Mouse (Mus musculus): Measurements from ENCODE around the gene Il12rb1. TPM values are rescaled to one million over a fixed set of nuclear protein-coding genes. Genes with fewer than 3 reads are reported as not detected.

Il12rb1 gene
- total and polyA plus RNA-seq, 2 experiments from 2014 or later: not detected

- Histone ChIP-seq H3K27me3 (ENCODE audit: insufficient read depth, low read length) (no peaks in the 10 kb centered on the region), H3K9me3 (ENCODE audit: low read length) (no peaks in the 10 kb centered on the region), H3K36me3 (ENCODE audit: insufficient read depth, low read length) (peaks cover 41% of the 10 kb centered on the region), H3K4me3 (ENCODE audit: low read length) (no peak overlapping the region), H3K4me1 (ENCODE audit: insufficient read depth, low read length) (peaks cover 9% of the 10 kb centered on the region), H3K27ac (no peak overlapping the region), H3K9ac (replicated peaks; ENCODE audit: low read length) (no peak overlapping the region), H3K4me2 (ENCODE audit: low read depth, low read length) (no peak overlapping the region)
- WGBS: 95% methylated on average over 32 of the region's 32 CpGs
- ATAC-seq (no peak), DNase-seq (ENCODE audit: low spot score) (no peak)
- TF ChIP-seq CTCF (IDR thresholded peaks at IDR 0.05; ENCODE audit: low read depth): no peak
These were observed 39.9 kb upstream of the Il12rb1 start for GRCm38 (mm10) chr8:70768231-70768776.

- H3K4me3 ChIP-seq (ENCODE audit: low read length): no peak overlapping the region
- peaks cover 41% of the 10 kb centered on the region for H3K36me3 ChIP-seq (ENCODE audit: insufficient read depth, low read length)
- no peak overlapping the region for H3K27ac ChIP-seq
- H3K4me1 ChIP-seq (ENCODE audit: insufficient read depth, low read length): peaks cover 15% of the 10 kb centered on the region
- ATAC-seq: no peak; the same call in 1 of the 2 replicates
- 88% methylated on average over 16 of the region's 16 CpGs for WGBS
- no peak for TF ChIP-seq CTCF (IDR thresholded peaks at IDR 0.05; ENCODE audit: low read depth)
- H3K9ac ChIP-seq (replicated peaks; ENCODE audit: low read length): no peak overlapping the region
- no peak for DNase-seq (ENCODE audit: low spot score)
- H3K27me3 ChIP-seq (ENCODE audit: insufficient read depth, low read length): no peaks in the 10 kb centered on the region
- no peak overlapping the region for H3K4me2 ChIP-seq (ENCODE audit: low read depth, low read length)
- no peaks in the 10 kb centered on the region for H3K9me3 ChIP-seq (ENCODE audit: low read length)
These were observed 39.3 kb upstream of the Il12rb1 start for GRCm38 (mm10) chr8:70768956-70769355.

GRCm38 (mm10) chr8:70769359-70769758, 38.9 kb upstream of the Il12rb1 start:
- WGBS: 6% methylated on average over 26 of the region's 26 CpGs
- Histone ChIP-seq H3K9ac (replicated peaks; ENCODE audit: low read length) (peak overlapping the region; percentile 24; the same call in 1 of the 2 replicates), H3K9me3 (ENCODE audit: low read length) (no peaks in the 10 kb centered on the region), H3K36me3 (ENCODE audit: insufficient read depth, low read length) (peaks cover 41% of the 10 kb centered on the region), H3K27me3 (ENCODE audit: insufficient read depth, low read length) (no peaks in the 10 kb centered on the region), H3K4me2 (ENCODE audit: low read depth, low read length) (no peak overlapping the region), H3K27ac (peak overlapping the region; percentile 16; the same call in 1 of the 2 replicates), H3K4me3 (ENCODE audit: low read length) (no peak overlapping the region), H3K4me1 (ENCODE audit: insufficient read depth, low read length) (peaks cover 18% of the 10 kb centered on the region)
- peak; percentile 100 for TF ChIP-seq CTCF (IDR thresholded peaks at IDR 0.05; ENCODE audit: low read depth)
- DNase-seq (ENCODE audit: low spot score): peak; percentile 98
- peak; percentile 79 for ATAC-seq

GRCm38 (mm10) chr8:70769858-70770257, 38.4 kb upstream of the Il12rb1 start:
- H3K27ac ChIP-seq: peak overlapping the region; percentile 16; the same call in 1 of the 2 replicates
- WGBS: 79% methylated on average over 12 of the region's 12 CpGs
- no peak overlapping the region for H3K4me2 ChIP-seq (ENCODE audit: low read depth, low read length)
- no peak for DNase-seq (ENCODE audit: low spot score)
- ATAC-seq: no peak
- H3K9ac ChIP-seq (replicated peaks; ENCODE audit: low read length): peak overlapping the region; percentile 24; the same call in 1 of the 2 replicates
- H3K9me3 ChIP-seq (ENCODE audit: low read length): no peaks in the 10 kb centered on the region
- no peak for TF ChIP-seq CTCF (IDR thresholded peaks at IDR 0.05; ENCODE audit: low read depth)
- no peak overlapping the region for H3K4me3 ChIP-seq (ENCODE audit: low read length)
- H3K27me3 ChIP-seq (ENCODE audit: insufficient read depth, low read length): no peaks in the 10 kb centered on the region
- peaks cover 41% of the 10 kb centered on the region for H3K36me3 ChIP-seq (ENCODE audit: insufficient read depth, low read length)
- H3K4me1 ChIP-seq (ENCODE audit: insufficient read depth, low read length): peaks cover 20% of the 10 kb centered on the region

- Histone ChIP-seq H3K27ac (no peak overlapping the region), H3K4me2 (ENCODE audit: low read depth, low read length) (no peak overlapping the region), H3K4me1 (ENCODE audit: insufficient read depth, low read length) (peaks cover 29% of the 10 kb centered on the region), H3K4me3 (ENCODE audit: low read length) (no peak overlapping the region), H3K9me3 (ENCODE audit: low read length) (no peaks in the 10 kb centered on the region), H3K9ac (replicated peaks; ENCODE audit: low read length) (no peak overlapping the region), H3K27me3 (ENCODE audit: insufficient read depth, low read length) (no peaks in the 10 kb centered on the region), H3K36me3 (ENCODE audit: insufficient read depth, low read length) (peaks cover 41% of the 10 kb centered on the region)
- TF ChIP-seq CTCF (IDR thresholded peaks at IDR 0.05; ENCODE audit: low read depth): no peak
- no peak for DNase-seq (ENCODE audit: low spot score)
- 94% methylated on average over 13 of the region's 13 CpGs for WGBS
- no peak for ATAC-seq
These were observed 37.5 kb upstream of the Il12rb1 start for GRCm38 (mm10) chr8:70770748-70771147.

- H3K36me3 ChIP-seq (ENCODE audit: insufficient read depth, low read length): peaks cover 41% of the 10 kb centered on the region
- H3K4me2 ChIP-seq (ENCODE audit: low read depth, low read length): no peak overlapping the region
- peaks cover 28% of the 10 kb centered on the region for H3K4me1 ChIP-seq (ENCODE audit: insufficient read depth, low read length)
- no peak overlapping the region for H3K4me3 ChIP-seq (ENCODE audit: low read length)
- H3K9me3 ChIP-seq (ENCODE audit: low read length): no peaks in the 10 kb centered on the region
- no peak overlapping the region for H3K9ac ChIP-seq (replicated peaks; ENCODE audit: low read length)
- H3K27me3 ChIP-seq (ENCODE audit: insufficient read depth, low read length): no peaks in the 10 kb centered on the region
- H3K27ac ChIP-seq: no peak overlapping the region
- no peak for ATAC-seq
- no peak for TF ChIP-seq CTCF (IDR thresholded peaks at IDR 0.05; ENCODE audit: low read depth)
- no peak for DNase-seq (ENCODE audit: low spot score)
- 86% methylated on average over 7 of the region's 7 CpGs for WGBS
These were observed 37.0 kb upstream of the Il12rb1 start for GRCm38 (mm10) chr8:70771217-70771616.

- Histone ChIP-seq H3K4me3 (ENCODE audit: low read length) (no peak overlapping the region), H3K27me3 (ENCODE audit: insufficient read depth, low read length) (no peaks in the 10 kb centered on the region), H3K4me2 (ENCODE audit: low read depth, low read length) (no peak overlapping the region), H3K9ac (replicated peaks; ENCODE audit: low read length) (no peak overlapping the region), H3K36me3 (ENCODE audit: insufficient read depth, low read length) (peaks cover 41% of the 10 kb centered on the region), H3K27ac (no peak overlapping the region), H3K4me1 (ENCODE audit: insufficient read depth, low read length) (peaks cover 21% of the 10 kb centered on the region), H3K9me3 (ENCODE audit: low read length) (no peaks in the 10 kb centered on the region)
- no peak for TF ChIP-seq CTCF (IDR thresholded peaks at IDR 0.05; ENCODE audit: low read depth)
- 94% methylated on average over 13 of the region's 13 CpGs for WGBS
- DNase-seq (ENCODE audit: low spot score) (no peak), ATAC-seq (no peak)
These were observed 36.2 kb upstream of the Il12rb1 start for GRCm38 (mm10) chr8:70772075-70772474.
